ENCODE assay signal across 10 mouse cellular contexts in the genomic region with DNA sequence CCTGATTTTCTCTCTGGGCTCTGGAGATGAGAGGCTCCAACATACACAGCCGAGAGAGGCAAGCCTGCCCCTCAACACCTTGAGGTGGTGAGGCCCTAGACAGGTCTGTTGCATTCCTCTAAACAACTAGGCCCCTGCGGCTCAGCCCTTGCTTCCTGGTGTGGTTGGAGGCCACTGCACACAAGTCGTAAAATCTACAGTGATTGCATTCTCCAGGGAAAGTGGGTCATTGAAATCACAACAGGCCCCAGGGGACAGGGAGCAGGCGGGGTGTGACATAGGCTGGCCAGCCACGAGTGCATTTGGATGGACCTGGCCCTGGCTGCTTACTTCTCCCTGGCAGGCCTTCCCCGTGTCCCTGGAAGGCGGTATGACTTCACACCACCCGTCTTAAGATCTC.
DNase-seq lines count a peak whose midpoint lies in the region; ATAC-seq and TF ChIP-seq lines count a peak whose summit lies in the region.
"Had no signal": no experiment of that assay in that cellular context is flagged by ENCODE, and none has a peak within 500 bp of the region (broad histone marks: within the 10 kb centered on the region; RNA-seq: fewer than 3 reads in every experiment).

No protein-coding gene starts in this region.

- no peaks in the 10 kb centered on the region for H3K27me3 ChIP-seq in kidney, adult 2 months (replicated peaks; ENCODE audit: control insufficient read depth, insufficient read depth, low read length)
- no peaks in the 10 kb centered on the region for H3K27me3 ChIP-seq in limb, embryonic 15.5 days
- H3K27me3 ChIP-seq in forebrain, embryonic 12.5 days: no peaks in the 10 kb centered on the region
- no peaks in the 10 kb centered on the region for H3K27me3 ChIP-seq in forebrain, postnatal 0 days (ENCODE audit: insufficient read depth, low read length)

- intact Hi-C loops in left cerebral cortex, adult 2 months (cut with DNase I): no loop called here
- intact Hi-C loops in left cerebral cortex, postnatal 10 days (cut with DNase I): no loop called here

- WGBS in kidney, adult 2 months: 25% methylated on average over 8 of the region's 8 CpGs
- WGBS in limb, embryonic 15.5 days: 31% methylated on average over 8 of the region's 8 CpGs
- 87% methylated on average over 8 of the region's 8 CpGs for WGBS in forebrain, embryonic 12.5 days
- WGBS in forebrain, postnatal 0 days: 76% methylated on average over 8 of the region's 8 CpGs

- no peak overlapping the region for H3K4me2 ChIP-seq in limb, embryonic 15.5 days
- H3K4me2 ChIP-seq in forebrain, embryonic 12.5 days: no peak overlapping the region
- H3K4me2 ChIP-seq in forebrain, postnatal 0 days (ENCODE audit: low read depth): no peak overlapping the region
- H3K4me2 ChIP-seq: hindbrain, embryonic 14.5 days had no signal

- H3K9ac ChIP-seq in limb, embryonic 15.5 days: no peak overlapping the region
- H3K9ac ChIP-seq in forebrain, embryonic 12.5 days: no peak overlapping the region
- no peak overlapping the region for H3K9ac ChIP-seq in forebrain, postnatal 0 days
- H3K9ac ChIP-seq: hindbrain, embryonic 14.5 days had no signal

- H3K36me3 ChIP-seq in kidney, adult 2 months (ENCODE audit: control insufficient read depth, insufficient read depth, low read length): no peaks in the 10 kb centered on the region
- peaks cover 16% of the 10 kb centered on the region for H3K36me3 ChIP-seq in limb, embryonic 15.5 days
- peaks cover 17% of the 10 kb centered on the region for H3K36me3 ChIP-seq in forebrain, embryonic 12.5 days (replicated peaks)
- no peaks in the 10 kb centered on the region; the same call in 1 of the 2 replicates for H3K36me3 ChIP-seq in forebrain, postnatal 0 days (ENCODE audit: insufficient read depth)

- H3K9me3 ChIP-seq in limb, embryonic 15.5 days: no peaks in the 10 kb centered on the region
- H3K9me3 ChIP-seq in forebrain, embryonic 12.5 days: no peaks in the 10 kb centered on the region
- no peaks in the 10 kb centered on the region for H3K9me3 ChIP-seq in forebrain, postnatal 0 days (ENCODE audit: low read length)

- H3K27ac ChIP-seq in left cerebral cortex, adult 2 months: peak overlapping the region; percentile 50; the same call in 1 of the 2 replicates
- peak overlapping the region; percentile 20; the same call in 1 of the 2 replicates for H3K27ac ChIP-seq in kidney, adult 2 months (ENCODE audit: insufficient read depth, low read depth, low read length)
- H3K27ac ChIP-seq in limb, embryonic 15.5 days: 0 out of 2 replicates have a peak overlapping the region, but pooled peaks have one; percentile 12
- no peak overlapping the region for H3K27ac ChIP-seq in forebrain, embryonic 12.5 days
- no peak overlapping the region for H3K27ac ChIP-seq in forebrain, postnatal 0 days (ENCODE audit: low read depth, low read length)
- H3K27ac ChIP-seq: gastrocnemius, adult 2 months; hindbrain, embryonic 14.5 days had no signal

- no peak for DNase-seq in left cerebral cortex, adult 2 months (ENCODE audit: extremely low spot score in 1 of 2, low spot score in 2 of 2)
- DNase-seq in left cerebral cortex, postnatal 10 days (ENCODE audit: extremely low spot score in 1 of 2, low spot score in 2 of 2): no peak
- peak; percentile 80 for DNase-seq in adrenal gland, postnatal 10 days
- peak; percentile 84 for DNase-seq in kidney, adult 2 months
- no peak for DNase-seq in forebrain, postnatal 0 days
- DNase-seq: gastrocnemius, adult 2 months; thymus, adult 2 months had no signal

- TF ChIP-seq CTCF in left cerebral cortex, adult 2 months (IDR thresholded peaks at IDR 0.05): no peak
- TF ChIP-seq CTCF in kidney, adult 2 months (conservative IDR thresholded peaks at IDR 0.05; ENCODE audit: insufficient read depth, insufficient read length, low read depth, low read length): no peak
- TF ChIP-seq CTCF in forebrain, postnatal 0 days (IDR thresholded peaks at IDR 0.05; ENCODE audit: low read depth): no peak

- H3K4me1 ChIP-seq in kidney, adult 2 months (ENCODE audit: control insufficient read depth, insufficient read depth, low read length): peaks cover 9% of the 10 kb centered on the region
- H3K4me1 ChIP-seq in limb, embryonic 15.5 days: peaks cover 15% of the 10 kb centered on the region
- peaks cover 8% of the 10 kb centered on the region for H3K4me1 ChIP-seq in forebrain, embryonic 12.5 days
- H3K4me1 ChIP-seq in forebrain, postnatal 0 days (ENCODE audit: insufficient read depth): no peaks in the 10 kb centered on the region

- peak; percentile 58; the same call in 1 of the 2 replicates for ATAC-seq in limb, embryonic 15.5 days (ENCODE audit: insufficient number of reproducible peaks, low FRiP score, low TSS enrichment, low read depth)
- ATAC-seq in forebrain, embryonic 12.5 days (ENCODE audit: low FRiP score): no peak
- ATAC-seq in forebrain, postnatal 0 days: no peak; the same call in 1 of the 2 replicates

- TF ChIP-seq POLR2A in kidney, adult 2 months (IDR thresholded peaks at IDR 0.05; ENCODE audit: low read depth, low read length): no peak

- no peak overlapping the region for H3K4me3 ChIP-seq in left cerebral cortex, adult 2 months
- no peak overlapping the region for H3K4me3 ChIP-seq in kidney, adult 2 months (ENCODE audit: insufficient read depth, low read depth, low read length)
- no peak overlapping the region for H3K4me3 ChIP-seq in limb, embryonic 15.5 days
- H3K4me3 ChIP-seq in forebrain, embryonic 12.5 days (replicated peaks): no peak overlapping the region
- no peak overlapping the region for H3K4me3 ChIP-seq in forebrain, postnatal 0 days (ENCODE audit: low read depth, low read length)
- H3K4me3 ChIP-seq: gastrocnemius, adult 2 months had no signal

Comparison
In these comparisons a context has a peak if more than half of its experiments do, and no peak if none do; other contexts are left out.
1. DNase-seq: peak in adrenal gland, postnatal 10 days (single experiment) and kidney, adult 2 months (single experiment); none in left cerebral cortex, adult 2 months (0 of 2), left cerebral cortex, postnatal 10 days (0 of 2) and forebrain, postnatal 0 days (single experiment).
2. H3K27ac ChIP-seq: peak in left cerebral cortex, adult 2 months (single experiment), kidney, adult 2 months (single experiment) and limb, embryonic 15.5 days (single experiment); none in forebrain, embryonic 12.5 days (single experiment) and forebrain, postnatal 0 days (single experiment).